Mouse (Mus musculus) lung, postnatal 4 days (tissue): ENCODE measurements around the gene Senp5.
"Not testable (repeated sequence)": the region's sequence is repeated elsewhere in the genome, so short reads cannot be mapped to it uniquely, and the experiment has no call there.

ENCODE experiments used
- DNase-seq, 2 experiments: peaks; one replicate each; pipeline ENCODE4 v3.0.0; 2021

The Senp5 gene

DNA sequence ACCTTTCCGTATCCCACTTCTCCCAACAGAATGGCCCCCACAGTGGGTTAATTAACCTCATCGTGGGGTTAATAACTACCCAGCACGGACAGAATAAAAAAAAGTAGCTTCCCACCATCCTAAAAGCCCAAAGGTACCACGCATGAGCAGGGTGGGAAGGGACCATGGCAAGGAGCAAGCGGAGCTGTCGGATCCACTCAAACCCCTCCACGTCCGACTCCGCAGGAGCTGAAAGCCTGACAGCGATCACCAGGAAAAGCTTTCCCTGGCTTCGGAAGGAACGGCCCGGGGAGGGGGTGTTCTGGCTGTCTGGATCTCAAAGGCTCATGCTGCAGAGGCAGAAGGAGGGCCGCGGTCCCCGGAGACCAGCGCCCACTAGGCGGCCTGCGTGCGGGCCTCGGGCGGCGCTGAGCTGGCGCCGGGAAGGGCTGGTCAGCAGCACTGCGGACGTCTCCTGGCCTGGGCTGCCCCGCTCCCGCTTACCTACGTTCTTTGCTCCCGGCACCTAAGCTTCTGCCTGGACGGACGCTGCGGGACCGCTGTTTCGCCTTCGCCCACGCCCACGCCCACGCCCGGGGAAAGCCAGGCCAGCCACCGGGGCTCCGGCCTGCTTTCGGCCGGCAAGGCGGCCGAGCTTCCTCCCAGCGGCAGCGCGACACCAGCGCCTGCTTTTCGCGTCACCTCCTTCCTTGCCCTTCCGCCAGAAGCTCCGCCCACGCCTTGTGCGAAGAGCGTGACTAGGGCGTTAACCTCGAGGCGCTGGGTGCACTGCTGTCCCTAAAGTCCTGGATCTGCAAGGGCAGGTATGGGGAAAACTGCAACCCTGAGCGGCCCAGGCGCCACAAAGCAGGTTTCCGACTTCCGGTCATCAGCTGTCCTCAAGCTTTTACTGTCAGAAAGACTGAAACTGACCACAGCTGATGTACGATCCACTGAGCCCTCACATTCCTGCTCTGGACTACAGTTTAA is at the start of gene Senp5:
Gene Senp5 (minus strand): TSS at position 779 of the 969 bp plus-strand sequence.
- peak; percentile 94 to 95 for DNase-seq

DNA sequence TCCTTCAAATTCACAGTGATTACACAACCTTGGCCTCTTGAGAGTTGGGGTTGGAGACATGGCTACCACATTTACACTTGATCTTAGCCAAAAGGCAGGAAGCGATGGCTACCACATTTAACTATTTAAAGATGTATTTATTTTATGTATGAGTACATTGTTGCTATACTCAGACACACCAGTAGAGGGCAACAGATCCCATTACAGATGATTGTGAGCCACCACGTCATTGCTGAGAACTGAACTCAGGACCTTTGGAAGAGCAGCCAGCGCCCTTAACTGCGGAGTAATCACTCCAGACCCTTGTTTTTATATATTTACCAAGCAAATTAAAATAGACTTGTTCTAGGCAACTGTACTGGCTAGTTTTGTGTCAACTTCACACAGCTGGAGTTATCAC is 39.3 kb upstream of the Senp5 start:
- no peak for DNase-seq

DNA sequence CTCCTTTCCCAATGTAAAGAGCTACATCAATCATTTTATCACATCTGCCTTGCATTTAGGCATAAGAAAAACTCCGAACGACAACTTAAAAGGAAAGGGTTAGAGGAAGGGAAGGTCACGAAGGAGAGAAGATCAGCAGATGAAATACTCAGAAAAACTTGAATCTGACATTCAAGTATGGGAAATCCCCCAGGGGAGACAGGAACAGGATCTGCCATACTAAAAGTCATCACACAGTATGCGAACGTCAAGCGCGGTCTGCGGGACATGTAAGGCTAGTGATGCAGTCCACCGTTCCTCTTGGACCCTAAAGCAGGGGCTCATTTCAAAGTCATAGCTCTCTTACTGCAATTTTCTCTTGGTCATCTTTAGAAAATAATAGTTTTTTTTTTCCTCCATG is 16.6 kb upstream of the Senp5 start:
- no peak for DNase-seq

DNA sequence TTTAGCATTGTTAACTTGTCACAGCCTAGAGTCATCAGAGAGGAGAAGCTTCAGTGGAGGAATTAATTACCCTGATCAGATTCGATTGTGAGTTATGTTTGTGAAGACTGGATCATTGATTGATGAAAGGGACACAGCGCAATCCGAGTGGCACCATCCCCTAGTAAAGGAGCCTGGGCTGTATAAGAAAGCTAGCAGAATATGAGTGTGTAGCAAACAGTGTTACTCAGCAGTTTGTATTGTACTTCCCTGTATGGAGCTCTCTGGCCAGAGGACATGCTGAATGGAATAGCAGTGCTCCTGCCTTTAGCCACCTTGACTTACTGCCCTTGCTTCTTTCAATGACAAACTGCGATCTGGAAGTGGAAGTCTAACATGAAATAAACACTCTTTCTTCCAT is 7.2 kb upstream of the Senp5 start:
- no peak for DNase-seq

DNA sequence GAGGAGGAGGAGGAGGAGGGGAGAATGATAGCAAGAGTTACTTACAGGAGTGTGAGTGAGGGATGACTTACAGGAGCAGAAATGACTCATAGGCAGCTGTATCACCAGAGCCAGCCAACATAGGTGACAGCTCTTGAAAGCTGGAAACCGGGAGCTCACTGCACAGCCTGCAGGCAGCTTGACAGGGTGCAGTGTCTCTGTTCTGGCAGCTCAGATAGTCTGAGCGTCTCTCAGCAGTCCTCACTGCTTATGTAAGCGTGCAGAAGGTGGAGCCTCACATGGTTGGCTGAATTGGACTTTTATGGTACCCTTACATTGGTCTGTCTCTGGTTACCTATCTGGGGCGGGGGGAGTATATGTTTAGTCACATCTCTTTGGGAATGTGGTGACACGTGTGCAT is 6.8 kb upstream of the Senp5 start:
- DNase-seq, result no peak

DNA sequence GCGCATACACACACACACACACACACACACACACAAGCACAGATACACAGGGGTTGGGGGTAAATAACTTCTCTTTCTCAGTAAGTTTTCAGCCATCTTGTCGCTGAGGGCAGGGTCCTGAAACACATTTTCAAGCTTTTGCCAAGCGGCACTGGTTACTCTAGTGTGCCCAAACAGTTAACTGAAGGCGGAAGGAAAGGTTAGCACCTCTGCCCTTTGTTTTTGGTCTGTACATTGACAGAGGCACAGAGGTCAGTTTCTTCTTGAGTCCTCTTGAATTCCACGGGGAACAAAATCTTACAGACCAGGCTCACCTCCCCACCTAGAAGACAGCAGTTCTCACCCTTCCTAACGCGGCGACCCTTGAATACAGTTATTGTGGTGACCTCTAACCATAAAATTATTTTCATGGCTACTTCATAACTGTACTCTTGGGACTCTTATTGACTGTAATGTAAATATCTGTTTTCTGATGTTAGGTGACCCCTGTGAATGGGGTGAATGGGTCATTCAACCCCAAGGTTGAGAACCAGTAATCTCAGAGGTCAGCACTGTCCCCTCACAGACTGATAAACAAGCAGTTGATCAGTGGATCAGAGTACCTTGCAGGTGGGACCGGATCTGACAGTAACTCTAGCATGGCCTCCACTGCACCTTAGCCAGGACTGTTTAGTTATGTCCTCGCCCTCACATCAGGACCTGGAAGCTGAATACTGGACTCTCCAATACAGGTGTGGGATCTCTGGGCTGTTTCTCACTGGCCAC is 5.6 kb upstream of the Senp5 start:
- no peak for DNase-seq

GRCm38 (mm10) chr16:32004731-32005130 is 1.6 kb upstream of the Senp5 start:
- no peak for DNase-seq

DNA sequence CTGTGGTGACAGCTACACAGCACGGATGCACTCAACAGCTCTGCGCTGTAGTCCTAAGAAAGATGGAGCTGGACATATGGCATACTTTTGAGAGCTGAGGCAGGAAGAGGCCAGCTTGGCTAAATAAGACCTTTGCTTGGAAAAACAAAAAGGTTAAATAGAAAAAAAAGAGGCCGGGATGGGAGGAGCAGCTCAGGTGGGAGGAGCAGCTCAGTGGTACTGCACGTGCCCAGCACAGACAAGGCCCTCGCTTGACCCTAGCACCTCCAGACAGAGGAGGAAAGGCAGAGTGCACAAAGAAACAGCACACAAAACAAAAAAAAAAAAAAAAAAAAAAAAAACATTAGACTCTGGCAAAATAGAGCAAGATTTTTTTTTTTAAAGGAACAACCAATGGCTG is 6.7 kb downstream of the Senp5 start:
- no peak for DNase-seq

- DNase-seq, result no peak
Observed at GRCm38 (mm10) chr16:31993946-31994345, 9.1 kb downstream of the Senp5 start.

GRCm38 (mm10) chr16:31993195-31993594 is 9.9 kb downstream of the Senp5 start:
- no peak for DNase-seq

DNA sequence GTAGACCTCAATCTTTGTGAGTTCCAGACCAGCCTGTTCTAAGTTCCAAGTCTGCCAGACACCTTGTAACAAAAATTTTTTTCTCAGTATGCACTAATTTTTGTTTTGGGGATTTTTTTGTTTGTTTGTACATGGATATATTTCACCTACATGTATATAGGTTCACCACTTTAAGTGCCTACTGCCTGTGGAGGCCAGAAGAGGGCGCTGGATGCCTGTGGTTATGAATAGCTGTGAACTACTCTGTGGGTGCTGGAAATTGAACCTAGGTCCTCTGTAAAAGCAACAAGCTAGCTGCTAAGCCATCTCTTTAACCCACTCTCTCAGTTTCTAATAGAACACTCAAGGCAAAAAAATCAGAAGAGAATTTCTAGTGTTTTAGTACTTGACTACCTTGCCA is 11.0 kb downstream of the Senp5 start:
- no peak for DNase-seq

GRCm38 (mm10) chr16:31980946-31981345 is 22.1 kb downstream of the Senp5 start:
- DNase-seq, result no peak

DNA sequence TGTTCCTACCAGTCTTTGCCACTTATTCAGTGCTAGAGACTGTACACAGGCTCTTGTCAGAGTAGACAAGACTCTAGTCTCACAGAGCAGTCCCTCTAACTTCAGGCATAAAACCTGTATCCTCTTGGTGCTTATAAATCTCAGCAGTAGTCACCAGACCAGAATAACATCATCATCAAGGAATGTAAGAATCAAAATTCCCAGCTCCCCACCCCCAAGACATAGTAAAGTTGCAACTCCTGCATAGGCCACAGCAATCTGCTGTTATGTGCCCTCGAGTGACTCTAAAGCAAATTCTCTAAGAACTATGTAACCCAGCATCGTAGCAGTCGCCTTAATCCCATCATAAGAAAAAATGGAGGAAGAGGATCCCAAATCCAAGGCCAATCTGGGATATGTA is 23.6 kb downstream of the Senp5 start:
- no peak for DNase-seq

DNA sequence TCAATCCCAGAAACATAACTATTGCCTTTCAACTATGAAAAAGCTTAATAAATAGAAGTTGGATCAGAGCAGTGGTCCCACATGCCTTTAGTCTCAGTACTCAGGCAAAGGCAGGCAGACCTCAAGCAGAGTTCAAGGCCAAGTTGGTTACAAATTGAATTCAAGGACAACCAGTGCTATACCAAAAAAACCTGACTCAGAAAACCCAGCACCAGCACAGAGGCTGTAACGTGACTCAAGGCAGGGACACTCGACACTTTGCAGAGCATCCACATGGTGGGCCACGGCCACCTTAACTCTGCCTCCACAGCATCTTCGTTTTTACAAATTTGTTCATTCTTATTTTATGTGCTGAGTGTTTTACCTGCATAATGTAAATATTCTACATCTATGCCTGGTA is 27.8 kb downstream of the Senp5 start:
- DNase-seq, result no peak

GRCm38 (mm10) chr16:31963224-31963623 is 39.9 kb downstream of the Senp5 start:
- DNase-seq, result no peak

- peak; percentile 97 to 98 for DNase-seq
Observed at GRCm38 (mm10) chr16:31948345-31948774, 54.7 kb downstream of the Senp5 start, which contains the start of the genes 0610012G03Rik and Ncbp2. Gene 0610012G03Rik (minus strand): TSS chr16:31948494. Gene Ncbp2 (plus strand): TSS chr16:31948513.

GRCm38 (mm10) chr16:31947901-31948316 is 55.2 kb downstream of the Senp5 start:
- no peak for DNase-seq

GRCm38 (mm10) chr16:31947333-31947732 is 55.8 kb downstream of the Senp5 start:
- no peak for DNase-seq

DNA sequence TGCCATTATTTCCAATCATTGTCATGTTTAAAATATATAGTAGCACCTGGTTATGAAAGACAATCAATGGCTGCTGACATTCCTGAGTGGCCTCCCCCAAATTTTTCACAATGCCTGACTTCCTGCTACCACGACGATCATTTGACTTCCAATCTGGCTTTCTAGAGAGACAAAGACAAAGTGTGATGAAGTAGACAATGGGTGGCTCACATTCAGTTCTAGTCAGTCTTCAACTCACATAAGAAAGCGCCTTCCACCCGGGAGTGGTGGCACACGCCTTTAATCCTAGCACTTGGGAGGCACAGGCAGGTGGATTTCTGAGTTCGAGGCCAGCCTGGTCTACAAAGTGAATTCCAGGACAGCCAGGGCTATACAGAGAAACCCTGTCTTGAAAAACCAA is 57.1 kb downstream of the Senp5 start:
- DNase-seq, result not testable (repeated sequence)

DNA sequence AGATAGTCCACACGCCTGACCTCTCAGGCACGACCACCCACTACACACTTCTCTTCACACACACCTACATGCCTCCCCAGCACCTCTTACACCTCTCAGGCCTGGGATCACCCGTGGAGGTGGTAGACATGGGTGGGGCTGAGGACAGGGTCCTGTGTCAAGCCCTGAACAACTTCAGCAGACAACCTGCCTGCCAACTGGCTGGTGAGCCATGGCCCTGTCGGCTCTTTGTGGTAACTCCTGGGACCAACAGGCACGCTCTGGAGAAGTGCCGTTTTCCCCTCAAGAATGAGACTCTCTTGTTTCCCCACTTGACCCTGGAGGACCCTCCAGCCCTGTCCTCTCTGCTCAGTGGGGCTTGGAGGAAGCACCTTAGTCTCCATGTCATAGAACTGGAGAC is 57.7 kb downstream of the Senp5 start:
- DNase-seq, result no peak

DNA sequence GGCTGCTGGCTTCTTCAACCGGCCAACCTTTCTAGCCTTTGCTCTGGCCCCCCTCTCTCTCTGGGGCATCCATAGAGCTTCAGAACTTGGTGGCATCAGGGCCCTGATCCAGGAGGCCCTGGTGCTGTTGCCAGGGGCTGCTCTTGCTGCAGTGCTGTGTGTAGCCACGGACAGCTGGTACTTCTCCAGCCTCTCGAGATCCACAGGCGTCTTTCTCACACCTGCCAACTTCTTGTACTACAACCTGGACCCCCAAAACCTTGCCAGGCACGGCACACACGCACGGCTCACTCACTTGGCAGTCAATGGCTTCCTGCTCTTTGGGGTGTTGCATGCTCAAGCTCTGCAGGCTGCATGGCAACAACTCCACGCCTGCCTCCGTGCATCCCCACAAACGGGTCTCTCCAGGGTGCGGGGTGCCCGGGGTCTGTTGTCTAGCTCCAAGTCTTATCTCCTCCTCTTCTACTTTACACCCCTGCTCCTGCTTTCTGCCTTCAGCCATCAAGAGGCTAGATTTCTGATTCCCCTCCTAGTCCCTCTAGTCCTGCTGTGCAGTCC is 58.3 kb downstream of the Senp5 start:
- DNase-seq, result no peak

GRCm38 (mm10) chr16:31943980-31944379 is 59.1 kb downstream of the Senp5 start:
- peak; percentile 74 to 84 for DNase-seq

- DNase-seq, result no peak
Observed at GRCm38 (mm10) chr16:31940586-31940985, 62.5 kb downstream of the Senp5 start.
